Mouse (Mus musculus) ES-Bruce4 (cell line): ENCODE results near the gene Tnp2.

Experiments
- CTCF ChIP-seq: IDR thresholded peaks from one replicate; pipeline ENCODE4 v1.8.1; 2011; ENCODE audit warnings: low read depth, low read length
- POLR2A ChIP-seq: IDR thresholded peaks from one replicate; pipeline ENCODE4 v1.8.1; 2011; ENCODE audit warnings: low read length; ENCODE audit not compliant: insufficient read depth

DNA sequence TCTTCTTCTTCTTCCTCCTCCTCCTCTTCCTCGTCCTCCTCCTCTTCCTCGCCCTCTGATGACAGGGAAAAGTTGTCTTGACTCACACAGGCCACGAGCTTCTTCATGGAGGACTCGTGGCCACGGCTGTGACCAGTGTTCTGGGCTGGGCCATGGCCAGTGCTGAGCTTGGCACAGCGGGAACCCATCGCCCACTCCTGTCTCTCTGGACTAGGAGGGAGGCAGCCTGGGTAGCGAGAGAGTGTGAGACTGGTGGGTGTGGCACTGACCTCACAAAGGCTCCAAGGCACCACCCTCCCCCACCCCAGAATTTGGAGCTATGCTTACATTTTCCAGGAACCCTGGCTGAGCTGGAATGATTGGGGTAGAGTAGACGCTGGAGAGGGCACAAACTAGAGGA is 2.2 kb upstream of the Tnp2 start, which contains the start of gene Prm3:
- no peak for TF ChIP-seq POLR2A
- TF ChIP-seq CTCF, result no peak
